Mouse (Mus musculus) Patski (cell line): Measurements from ENCODE around the gene Mtor. TPM values are rescaled to one million over a fixed set of nuclear protein-coding genes. Genes with fewer than 3 reads are reported as not detected.

Source experiments
- ATAC-seq: fragments of 100-300 bp; one replicate; pipeline ENCODE4 v1.8.0; 2021
- CTCF ChIA-PET: fragments of 350-600 bp; sonication (Branson Sonifier 250); formaldehyde crosslinking; loops from one replicate; lab custom pipeline; 2022; ENCODE audit warnings: inconsistent platforms; lab: Charles Lee
- POLR2A ChIA-PET: fragments of 350-600 bp; sonication (Branson Sonifier 250); formaldehyde crosslinking; loops from one replicate; lab custom pipeline; 2022; ENCODE audit warnings: antibody characterized with exemption, inconsistent platforms; lab: Charles Lee
- DNase-seq: peaks from one replicate; pipeline ENCODE4 v3.0.0-alpha.2; 2011; ENCODE audit warnings: low read depth, low spot score
- H3K27me3 ChIP-seq: fragments of 371-371 bp; one replicate; pipeline ENCODE4 v1.5.1; 2021
- CTCF ChIP-seq: fragments of 100-300 bp; IDR thresholded peaks from one replicate; pipeline ENCODE4 v1.5.1; 2021
- in situ Hi-C: fragments of 300-500 bp; cut with MboI; formaldehyde crosslinking; loops from 3 replicates; pipeline ENCODE4 v1.11.1; 2018; ENCODE audit warnings: low pct_unique_long_range_greater_than_20kb, mixed read lengths
- polyA plus RNA-seq: library from polyadenylated mRNA; unstranded; gene quantifications from one replicate; pipeline ENCODE4 v1.2.3, GENCODE M21; 2021

The Mtor gene
- polyA plus RNA-seq = 33.7 TPM

DNA sequence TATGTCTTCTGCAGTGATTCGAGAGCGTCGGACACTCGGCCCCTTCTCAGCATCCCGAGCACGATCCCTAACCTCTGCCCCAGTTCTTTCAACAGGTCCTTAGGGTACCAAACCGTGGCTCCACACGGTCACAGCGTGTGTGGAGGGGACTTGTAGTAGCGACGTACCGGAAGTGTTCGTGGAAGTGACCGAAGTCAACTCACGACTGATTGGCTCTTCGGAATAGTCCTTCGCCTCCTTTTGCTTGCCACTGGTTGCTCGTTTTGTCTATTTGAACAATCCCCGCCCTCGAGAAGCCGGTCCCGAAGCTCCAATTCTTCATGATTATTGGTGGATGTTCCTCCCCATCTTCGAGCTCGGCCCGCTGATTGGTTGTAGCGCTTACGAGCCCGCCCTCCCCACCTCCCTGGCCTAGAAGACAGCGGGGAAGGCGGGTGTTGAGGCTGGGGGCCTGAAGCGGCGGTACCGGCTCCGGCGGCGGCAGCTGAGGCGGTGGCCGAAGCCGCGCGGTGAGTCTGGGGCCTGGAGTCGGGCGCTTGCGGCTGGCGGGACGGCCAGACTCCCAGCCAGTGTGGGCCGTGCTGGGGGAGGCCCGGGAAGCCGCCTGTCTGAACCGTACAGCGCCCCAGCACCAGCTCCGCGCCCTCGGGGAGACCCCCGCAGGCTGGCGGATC lies at the start of gene Mtor:
Gene Mtor, plus strand, starts transcription at position 433 of the 674 bp plus-strand sequence.
- peak; percentile 92 for DNase-seq
- ChIA-PET CTCF (interaction anchor here (1.4 kb wide), 1 partner anchor 12 kb away, joined by 3 read pairs; no protein-coding TSS in a partner anchor), POLR2A (no interaction called here)
- H3K27me3 ChIP-seq = no peaks in the 10 kb centered on the region
- peak; percentile 97 for ATAC-seq
- no peak for TF ChIP-seq CTCF
- in situ Hi-C loops = no loop called here

DNA sequence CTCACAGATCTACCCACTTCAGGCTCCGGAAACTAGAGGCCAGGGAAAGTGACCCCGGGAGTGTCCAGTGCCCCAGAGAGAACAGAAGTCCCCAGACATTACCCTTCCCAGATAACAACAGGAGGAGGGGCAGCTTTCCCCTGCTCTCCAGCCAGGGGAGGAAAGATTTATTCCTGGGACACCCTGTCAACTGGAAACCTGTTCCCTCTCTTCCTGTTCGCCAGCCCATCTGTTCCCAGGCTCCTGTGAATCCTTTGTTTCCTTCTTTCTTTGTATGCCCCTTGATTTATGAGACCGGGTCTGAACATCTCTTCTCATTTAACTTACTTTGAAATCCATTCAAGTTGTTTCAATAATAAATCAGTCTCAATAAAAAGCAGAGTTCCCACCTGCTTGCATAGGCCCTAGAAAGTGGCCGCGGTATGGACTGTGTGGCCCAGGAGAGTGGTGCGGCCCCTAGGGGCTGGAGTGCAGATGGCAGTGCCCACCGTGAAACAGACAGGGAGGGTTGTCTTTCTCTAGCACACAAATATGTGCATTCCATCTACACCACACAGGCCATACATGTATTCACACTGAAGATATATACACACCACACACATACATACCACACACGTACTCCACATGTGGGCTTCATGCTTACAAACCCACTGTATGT lies 48.8 kb upstream of the Mtor start:
- no peak for TF ChIP-seq CTCF
- in situ Hi-C loops = no loop called here
- ChIA-PET POLR2A (no interaction called here), CTCF (no interaction called here)
- ATAC-seq (no peak), DNase-seq (no peak)
- no peaks in the 10 kb centered on the region for H3K27me3 ChIP-seq

DNA sequence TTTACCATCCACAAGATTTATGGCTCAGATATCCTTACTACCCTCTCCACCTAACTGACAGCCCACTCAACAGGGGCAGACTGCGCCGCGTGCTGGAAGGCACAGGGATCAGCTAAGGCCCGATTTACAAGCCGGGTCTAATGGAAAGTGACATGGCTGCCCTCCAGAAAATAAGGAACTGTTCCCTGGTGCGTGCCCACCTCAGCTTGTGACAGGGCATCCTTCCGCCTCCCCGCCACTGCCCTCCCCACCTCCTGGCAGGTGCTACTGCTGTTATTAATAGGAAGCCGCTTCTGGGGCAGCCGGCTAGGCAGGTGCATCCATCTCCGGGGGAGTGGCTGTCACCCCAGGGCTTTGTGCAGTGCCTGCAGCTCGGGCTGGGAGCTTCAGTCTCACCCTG lies 45.0 kb upstream of the Mtor start:
- in situ Hi-C loops = no loop called here
- H3K27me3 ChIP-seq = peaks cover 10% of the 10 kb centered on the region
- ChIA-PET CTCF (interaction anchor here (2.0 kb wide), 1 partner anchor 27 kb away, joined by 6 read pairs; no protein-coding TSS in a partner anchor), POLR2A (no interaction called here)
- no peak for DNase-seq
- no peak for ATAC-seq
- TF ChIP-seq CTCF = no peak

DNA sequence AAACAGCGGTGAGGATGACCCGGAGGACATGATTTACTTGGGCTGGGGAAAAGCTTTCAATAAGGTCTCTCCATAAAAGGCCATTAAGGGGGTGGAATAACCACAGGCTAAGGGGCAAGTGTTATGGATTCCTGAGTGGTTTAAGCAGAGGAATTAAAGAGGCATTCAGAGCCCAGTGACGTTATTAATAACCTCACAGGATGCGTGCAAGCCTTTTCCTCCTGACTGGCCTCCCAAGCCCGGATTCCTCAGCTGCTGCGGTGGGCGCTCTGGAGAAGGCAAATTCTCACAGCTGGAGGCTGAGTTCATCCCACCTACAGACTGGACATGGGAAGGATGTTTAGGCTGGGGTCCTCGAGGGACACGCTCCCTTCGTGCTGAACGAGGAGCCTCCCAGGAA lies 43.7 kb upstream of the Mtor start:
- peaks cover 12% of the 10 kb centered on the region for H3K27me3 ChIP-seq
- ATAC-seq (peak; percentile 65), DNase-seq (peak; percentile 30)
- POLR2A ChIA-PET = no interaction called here
- CTCF ChIA-PET = interaction anchor here (0.6 to 2.0 kb wide), 2 partner anchors 25 to 1889 kb away, joined by 3 to 6 read pairs; no protein-coding TSS in a partner anchor
- TF ChIP-seq CTCF = no peak
- in situ Hi-C loops = no loop called here

DNA sequence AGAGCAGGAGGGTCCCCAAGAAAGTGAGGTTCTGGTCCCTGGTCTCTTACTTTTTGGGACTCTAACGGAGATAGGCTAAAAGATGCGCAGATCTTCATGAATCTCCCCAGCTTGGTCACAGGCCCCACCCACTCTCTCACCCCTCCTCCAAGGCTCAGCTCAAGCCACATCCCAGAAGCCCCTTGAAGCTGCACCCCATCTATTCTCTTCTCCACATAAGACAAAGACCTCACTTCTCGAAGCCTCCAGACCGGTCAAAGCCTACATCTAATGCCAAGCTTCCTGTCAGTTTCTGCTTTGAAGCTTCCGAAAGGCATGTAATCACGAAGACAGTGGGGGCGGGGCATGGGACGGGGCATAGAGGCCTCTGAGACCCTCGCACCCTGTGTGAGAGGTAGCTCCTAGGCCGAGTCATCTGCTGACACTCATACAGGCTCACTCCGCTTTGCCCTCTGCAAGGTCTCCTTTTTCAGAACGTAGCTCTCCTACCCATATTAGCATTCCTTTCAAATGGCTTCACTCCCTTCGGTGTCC lies 43.1 kb upstream of the Mtor start:
- in situ Hi-C loops = no loop called here
- no peak for TF ChIP-seq CTCF
- ChIA-PET CTCF (interaction anchor here (2.0 kb wide), 1 partner anchor 25 kb away, joined by 6 read pairs; no protein-coding TSS in a partner anchor), POLR2A (no interaction called here)
- no peak for ATAC-seq
- H3K27me3 ChIP-seq = peaks cover 12% of the 10 kb centered on the region
- DNase-seq = no peak

DNA sequence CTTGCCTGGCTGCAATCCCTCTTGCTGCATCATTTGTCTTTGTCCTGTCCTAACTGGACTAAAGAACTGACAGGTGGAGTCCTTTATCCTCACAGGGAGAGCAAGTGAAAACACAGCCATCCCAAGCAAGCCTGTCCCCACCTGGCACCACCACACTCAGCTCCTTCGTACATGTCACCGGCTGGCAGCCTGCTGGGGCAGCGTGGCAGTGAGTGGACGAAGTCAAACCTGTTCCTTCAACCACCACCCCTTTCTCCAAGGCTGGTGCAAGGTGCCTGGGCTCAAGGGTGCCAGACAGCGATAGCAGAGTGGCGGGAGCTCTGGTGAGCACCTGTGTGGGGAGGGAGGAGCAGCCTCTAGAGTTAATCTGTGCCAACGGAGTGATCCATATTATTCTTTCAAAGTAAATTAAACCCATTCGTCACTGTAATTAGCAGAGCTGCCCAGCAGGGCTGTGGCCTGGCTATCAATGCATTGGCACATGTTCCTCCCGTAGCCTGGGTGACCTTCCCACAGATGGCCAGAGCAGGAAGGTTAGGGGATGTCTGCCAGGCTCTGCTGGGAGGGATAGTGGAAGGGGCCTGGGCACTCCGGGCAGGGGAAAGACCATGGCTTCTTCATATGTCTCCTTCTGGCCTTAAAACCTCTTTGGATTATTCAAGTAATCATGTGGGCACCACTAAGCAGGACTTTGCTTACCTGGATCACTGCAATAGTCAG lies 40.0 kb upstream of the Mtor start:
- POLR2A ChIA-PET = interaction anchor here (0.5 kb wide), 1 partner anchor 129 kb away, joined by 3 read pairs; no protein-coding TSS in a partner anchor
- no peak for ATAC-seq
- H3K27me3 ChIP-seq = peaks cover 12% of the 10 kb centered on the region
- TF ChIP-seq CTCF = no peak
- DNase-seq = no peak
- in situ Hi-C loops = no loop called here
- CTCF ChIA-PET = interaction anchor here (1.7 kb wide), 1 partner anchor 21 kb away, joined by 5 read pairs; no protein-coding TSS in a partner anchor

DNA sequence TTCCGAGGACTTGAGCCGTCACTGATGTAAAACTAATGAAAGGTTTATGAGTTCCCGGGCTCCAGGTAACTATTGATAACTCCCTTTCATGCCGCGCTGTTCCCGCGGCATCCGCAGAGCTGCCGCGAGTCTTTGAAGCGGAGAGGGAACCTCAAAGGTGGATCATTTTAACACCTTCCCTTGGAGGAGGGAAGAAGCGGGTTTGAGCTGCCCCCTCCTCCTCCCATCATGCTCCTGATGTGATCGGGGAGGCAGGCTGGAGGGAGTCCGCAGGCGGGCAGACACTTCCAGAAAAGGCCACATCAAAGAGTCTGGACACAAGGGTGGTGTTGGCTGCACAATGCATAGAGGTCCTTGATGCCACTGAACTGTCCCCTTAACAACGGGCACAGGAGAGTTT lies 32.8 kb upstream of the Mtor start:
- in situ Hi-C loops = no loop called here
- no peak for ATAC-seq
- TF ChIP-seq CTCF = no peak
- no peak for DNase-seq
- POLR2A ChIA-PET = no interaction called here
- no peaks in the 10 kb centered on the region for H3K27me3 ChIP-seq
- CTCF ChIA-PET = no interaction called here

DNA sequence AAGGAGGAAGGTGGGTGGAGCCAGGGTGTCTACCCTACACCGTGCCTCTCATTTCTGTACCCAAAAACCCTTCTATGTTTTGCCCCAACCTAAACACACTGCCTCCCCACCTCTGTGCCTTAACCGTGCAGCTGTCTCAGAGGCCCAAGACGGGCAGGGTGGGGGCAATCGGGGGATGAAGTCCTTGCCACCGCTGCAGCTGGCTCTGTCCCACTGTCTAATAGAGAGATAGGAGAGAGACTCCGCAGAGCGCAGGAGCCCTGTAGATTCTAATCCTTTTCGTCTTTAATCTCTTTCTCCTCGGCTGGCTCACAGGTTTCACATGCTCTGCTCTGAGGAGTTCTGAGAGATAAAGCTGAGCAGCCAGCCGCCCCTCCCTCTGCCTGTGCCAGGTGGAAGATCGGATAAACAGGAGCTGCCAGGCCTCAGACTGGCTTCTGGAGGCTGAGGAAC lies 31.3 kb upstream of the Mtor start:
- ATAC-seq = no peak
- POLR2A ChIA-PET = no interaction called here
- no peak for TF ChIP-seq CTCF
- DNase-seq = no peak
- no peaks in the 10 kb centered on the region for H3K27me3 ChIP-seq
- in situ Hi-C loops = no loop called here
- CTCF ChIA-PET = no interaction called here

DNA sequence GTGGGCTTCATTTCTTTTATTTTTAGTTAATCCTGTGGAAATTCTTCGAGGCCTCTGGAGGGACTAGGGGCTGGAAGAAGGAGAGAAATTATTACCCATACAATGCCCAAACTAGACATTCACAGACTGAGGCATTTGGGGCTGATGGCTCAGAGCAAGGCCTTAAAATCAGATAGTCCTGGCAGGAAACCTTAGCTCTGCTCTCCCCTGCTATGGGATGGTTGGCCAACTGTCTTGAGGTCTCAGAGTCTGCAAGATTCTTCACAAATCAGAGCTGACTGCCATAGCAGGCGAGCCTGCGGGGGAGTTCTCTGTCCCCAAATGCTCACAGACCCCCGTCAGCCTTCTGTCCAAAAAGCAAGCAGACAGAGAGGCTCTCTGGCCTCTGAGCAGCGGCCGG lies 30.9 kb upstream of the Mtor start:
- CTCF ChIA-PET = no interaction called here
- ATAC-seq (no peak), DNase-seq (no peak)
- no peak for TF ChIP-seq CTCF
- no peaks in the 10 kb centered on the region for H3K27me3 ChIP-seq
- in situ Hi-C loops = no loop called here
- POLR2A ChIA-PET = no interaction called here

DNA sequence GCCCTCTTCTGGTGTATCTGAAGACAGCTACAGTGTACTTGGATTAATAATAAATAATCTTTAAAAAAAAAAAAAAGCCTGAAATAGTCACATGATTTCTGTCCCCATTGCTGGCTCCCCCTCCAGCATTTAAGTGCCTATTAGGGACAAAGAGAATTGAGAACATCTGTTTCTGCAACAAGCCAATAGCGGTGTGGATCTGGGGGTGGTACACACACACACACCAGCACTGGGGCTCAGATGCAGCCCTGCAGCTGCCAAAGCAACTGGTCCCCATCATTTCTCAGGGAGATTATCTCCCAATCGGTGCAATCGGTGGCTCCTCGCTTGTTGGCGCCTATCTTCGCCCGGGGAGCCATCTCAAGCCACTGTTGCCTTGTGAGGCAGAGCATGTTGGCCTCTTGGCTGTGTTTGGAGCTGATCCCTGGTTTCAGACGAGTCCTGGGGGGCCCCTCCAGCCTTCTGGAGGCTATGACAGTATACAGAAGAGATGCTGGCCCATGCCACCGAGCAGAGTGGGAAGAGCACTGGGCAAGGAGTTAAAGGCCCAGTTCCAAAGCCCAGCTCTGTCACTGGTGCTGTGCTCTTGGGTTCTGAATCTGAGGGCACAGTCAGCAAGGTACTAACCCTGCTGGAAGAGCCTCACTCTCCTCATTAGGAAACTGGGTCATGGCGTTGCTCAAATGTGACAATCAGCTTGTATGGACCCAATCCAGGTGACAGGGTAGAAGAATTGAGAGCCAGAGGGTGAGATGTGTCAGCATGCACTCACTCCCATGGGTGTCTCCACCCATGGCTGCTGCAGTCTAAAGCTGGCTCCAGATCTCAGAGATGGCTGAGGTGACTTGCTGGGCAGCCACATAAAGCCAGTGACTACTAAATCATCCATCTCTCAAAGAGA lies 21.2 kb upstream of the Mtor start:
- POLR2A ChIA-PET = no interaction called here
- no peak for TF ChIP-seq CTCF
- CTCF ChIA-PET = interaction anchor here (1.5 to 1.6 kb wide), 2 partner anchors 257 to 260 kb away, joined by 3 to 6 read pairs; no protein-coding TSS in a partner anchor

More for the DNA sequence above, 21.2 kb upstream of the Mtor start:
- in situ Hi-C loops = loop anchor here (5.0 kb wide), 1 partner anchor 255 kb away; no protein-coding TSS in a partner anchor
- H3K27me3 ChIP-seq = no peaks in the 10 kb centered on the region
- DNase-seq = no peak
- ATAC-seq = no peak
